Mouse (Mus musculus): ENCODE measurements around the gene Dusp3. TPM values are rescaled to one million over a fixed set of nuclear protein-coding genes. Genes with fewer than 3 reads are reported as not detected.
A peak's percentile ranks its signal among the peaks of the same experiment; 100 is the strongest.

The Dusp3 gene
- total and polyA plus RNA-seq, 2 experiments from 2014 or later, result 75.7 to 106 TPM

- Histone ChIP-seq H3K36me3 (replicated peaks; ENCODE audit: control insufficient read depth, insufficient read depth, low read length) (no peaks in the 10 kb centered on the region), H3K4me1 (ENCODE audit: control insufficient read depth, insufficient read depth) (no peaks in the 10 kb centered on the region), H3K4me2 (ENCODE audit: low read depth, low read length) (no peak overlapping the region), H3K27me3 (ENCODE audit: control insufficient read depth, insufficient read depth, low read length) (peaks cover 9% of the 10 kb centered on the region; the same call in 1 of the 2 replicates), H3K27ac (ENCODE audit: low read depth) (no peak overlapping the region), H3K9me3 (replicated peaks; ENCODE audit: control insufficient read depth, low read length) (no peaks in the 10 kb centered on the region), H3K9ac (replicated peaks; ENCODE audit: low read depth, low read length) (no peak overlapping the region), H3K4me3 (ENCODE audit: low read depth, low read length) (no peak overlapping the region)
- DNase-seq (ENCODE audit: low spot score) (no peak), ATAC-seq (ENCODE audit: insufficient read depth, low read depth) (no peak)
- no peak for TF ChIP-seq EP300 (IDR thresholded peaks at IDR 0.05; ENCODE audit: low read depth)
- WGBS, result 81% methylated on average over 13 of the region's 13 CpGs
Observed at GRCm38 (mm10) chr11:102023406-102023805, 36.6 kb upstream of the Dusp3 start.

- H3K27ac ChIP-seq (ENCODE audit: low read depth), result no peak overlapping the region
- DNase-seq (ENCODE audit: low spot score) (no peak), ATAC-seq (ENCODE audit: insufficient read depth, low read depth) (no peak)
- WGBS, result 84% methylated on average over 5 of the region's 5 CpGs
- 0 out of 2 replicates have a peak, but pooled peaks cover 3% of the 10 kb centered on the region for H3K36me3 ChIP-seq (replicated peaks; ENCODE audit: control insufficient read depth, insufficient read depth, low read length)
- H3K9ac ChIP-seq (replicated peaks; ENCODE audit: low read depth, low read length), result no peak overlapping the region
- no peaks in the 10 kb centered on the region for H3K9me3 ChIP-seq (replicated peaks; ENCODE audit: control insufficient read depth, low read length)
- H3K4me3 ChIP-seq (ENCODE audit: low read depth, low read length), result no peak overlapping the region
- no peak overlapping the region for H3K4me2 ChIP-seq (ENCODE audit: low read depth, low read length)
- H3K27me3 ChIP-seq (ENCODE audit: control insufficient read depth, insufficient read depth, low read length), result peaks cover 6% of the 10 kb centered on the region; the same call in 1 of the 2 replicates
- peaks cover 5% of the 10 kb centered on the region for H3K4me1 ChIP-seq (ENCODE audit: control insufficient read depth, insufficient read depth)
- TF ChIP-seq EP300 (IDR thresholded peaks at IDR 0.05; ENCODE audit: low read depth), result no peak
Observed at GRCm38 (mm10) chr11:102021196-102021595, 34.4 kb upstream of the Dusp3 start.

- TF ChIP-seq CTCF (IDR thresholded peaks at IDR 0.05; ENCODE audit: low read depth) (no peak), EP300 (IDR thresholded peaks at IDR 0.05; ENCODE audit: low read depth) (no peak)
- Histone ChIP-seq H3K36me3 (replicated peaks; ENCODE audit: control insufficient read depth, insufficient read depth, low read length) (0 out of 2 replicates have a peak, but pooled peaks cover 6% of the 10 kb centered on the region), H3K4me2 (ENCODE audit: low read depth, low read length) (no peak overlapping the region), H3K4me1 (ENCODE audit: control insufficient read depth, insufficient read depth) (peaks cover 13% of the 10 kb centered on the region), H3K9ac (replicated peaks; ENCODE audit: low read depth, low read length) (no peak overlapping the region), H3K4me3 (ENCODE audit: low read depth, low read length) (no peak overlapping the region), H3K27me3 (ENCODE audit: control insufficient read depth, insufficient read depth, low read length) (no peaks in the 10 kb centered on the region), H3K9me3 (replicated peaks; ENCODE audit: control insufficient read depth, low read length) (no peaks in the 10 kb centered on the region), H3K27ac (ENCODE audit: low read depth) (no peak overlapping the region)
- WGBS, result 68% methylated on average over 9 of the region's 9 CpGs
- DNase-seq (ENCODE audit: low spot score) (no peak), ATAC-seq (ENCODE audit: insufficient read depth, low read depth) (no peak)
Observed at GRCm38 (mm10) chr11:102019736-102020135, 32.9 kb upstream of the Dusp3 start.

- ATAC-seq (ENCODE audit: insufficient read depth, low read depth) (peak; percentile 78), DNase-seq (ENCODE audit: low spot score) (peak; percentile 58)
- Histone ChIP-seq H3K4me3 (ENCODE audit: low read depth, low read length) (no peak overlapping the region), H3K27ac (ENCODE audit: low read depth) (peak overlapping the region; percentile 67), H3K9me3 (replicated peaks; ENCODE audit: control insufficient read depth, low read length) (no peaks in the 10 kb centered on the region), H3K27me3 (ENCODE audit: control insufficient read depth, insufficient read depth, low read length) (no peaks in the 10 kb centered on the region), H3K36me3 (replicated peaks; ENCODE audit: control insufficient read depth, insufficient read depth, low read length) (0 out of 2 replicates have a peak, but pooled peaks cover 10% of the 10 kb centered on the region), H3K4me1 (ENCODE audit: control insufficient read depth, insufficient read depth) (peaks cover 13% of the 10 kb centered on the region), H3K4me2 (ENCODE audit: low read depth, low read length) (no peak overlapping the region), H3K9ac (replicated peaks; ENCODE audit: low read depth, low read length) (no peak overlapping the region; the same call in 1 of the 2 replicates)
- TF ChIP-seq EP300 (IDR thresholded peaks at IDR 0.05; ENCODE audit: low read depth) (no peak), CTCF (IDR thresholded peaks at IDR 0.05; ENCODE audit: low read depth) (no peak)
- 86% methylated on average over 1 of the region's 1 CpGs for WGBS
Observed at GRCm38 (mm10) chr11:102016136-102016535, 29.3 kb upstream of the Dusp3 start.

GRCm38 (mm10) chr11:102015472-102015871, 28.7 kb upstream of the Dusp3 start:
- ATAC-seq (ENCODE audit: insufficient read depth, low read depth), result no peak
- no peak for DNase-seq (ENCODE audit: low spot score)
- no peak for TF ChIP-seq CTCF (IDR thresholded peaks at IDR 0.05; ENCODE audit: low read depth)
- no peak for TF ChIP-seq EP300 (IDR thresholded peaks at IDR 0.05; ENCODE audit: low read depth)

GRCm38 (mm10) chr11:102013201-102013600, 26.4 kb upstream of the Dusp3 start:
- H3K36me3 ChIP-seq (replicated peaks; ENCODE audit: control insufficient read depth, insufficient read depth, low read length), result 0 out of 2 replicates have a peak, but pooled peaks cover 10% of the 10 kb centered on the region
- H3K4me3 ChIP-seq (ENCODE audit: low read depth, low read length), result no peak overlapping the region
- no peak overlapping the region for H3K4me2 ChIP-seq (ENCODE audit: low read depth, low read length)
- H3K9me3 ChIP-seq (replicated peaks; ENCODE audit: control insufficient read depth, low read length), result no peaks in the 10 kb centered on the region
- 84% methylated on average over 8 of the region's 8 CpGs for WGBS
- DNase-seq (ENCODE audit: low spot score) (no peak), ATAC-seq (ENCODE audit: insufficient read depth, low read depth) (no peak)
- H3K4me1 ChIP-seq (ENCODE audit: control insufficient read depth, insufficient read depth), result peaks cover 13% of the 10 kb centered on the region
- no peak overlapping the region for H3K9ac ChIP-seq (replicated peaks; ENCODE audit: low read depth, low read length)
- TF ChIP-seq EP300 (IDR thresholded peaks at IDR 0.05; ENCODE audit: low read depth) (no peak), CTCF (IDR thresholded peaks at IDR 0.05; ENCODE audit: low read depth) (no peak)
- H3K27me3 ChIP-seq (ENCODE audit: control insufficient read depth, insufficient read depth, low read length), result no peaks in the 10 kb centered on the region
- H3K27ac ChIP-seq (ENCODE audit: low read depth), result no peak overlapping the region

More at GRCm38 (mm10) chr11:102015472-102015871, 28.7 kb upstream of the Dusp3 start:
- peaks cover 13% of the 10 kb centered on the region for H3K4me1 ChIP-seq (ENCODE audit: control insufficient read depth, insufficient read depth)
- 0 out of 2 replicates have a peak, but pooled peaks cover 10% of the 10 kb centered on the region for H3K36me3 ChIP-seq (replicated peaks; ENCODE audit: control insufficient read depth, insufficient read depth, low read length)
- no peaks in the 10 kb centered on the region for H3K27me3 ChIP-seq (ENCODE audit: control insufficient read depth, insufficient read depth, low read length)
- 80% methylated on average over 6 of the region's 6 CpGs for WGBS
- no peaks in the 10 kb centered on the region for H3K9me3 ChIP-seq (replicated peaks; ENCODE audit: control insufficient read depth, low read length)
- H3K9ac ChIP-seq (replicated peaks; ENCODE audit: low read depth, low read length), result no peak overlapping the region
- no peak overlapping the region for H3K4me2 ChIP-seq (ENCODE audit: low read depth, low read length)
- H3K27ac ChIP-seq (ENCODE audit: low read depth), result no peak overlapping the region
- no peak overlapping the region for H3K4me3 ChIP-seq (ENCODE audit: low read depth, low read length)

Measured in heart, postnatal 0 days (tissue).